Mouse (Mus musculus) lung, adult 2 months (tissue): ENCODE data around the gene Akr1b8.

Experiments used
- CTCF ChIP-seq: fragments of 200-500 bp; IDR thresholded peaks from 2 replicates; pipeline ENCODE4 v1.5.1; 2011; ENCODE audit warnings: mild to moderate bottlenecking, low read length, control low read depth; ENCODE audit not compliant: insufficient read depth
- POLR2A ChIP-seq: fragments of 200-500 bp; IDR thresholded peaks from 2 replicates; pipeline ENCODE4 v1.6.1; 2011; ENCODE audit warnings: low read depth, mild to moderate bottlenecking, control low read depth, low read length, borderline replicate concordance; ENCODE audit errors: extremely low read depth

DNA sequence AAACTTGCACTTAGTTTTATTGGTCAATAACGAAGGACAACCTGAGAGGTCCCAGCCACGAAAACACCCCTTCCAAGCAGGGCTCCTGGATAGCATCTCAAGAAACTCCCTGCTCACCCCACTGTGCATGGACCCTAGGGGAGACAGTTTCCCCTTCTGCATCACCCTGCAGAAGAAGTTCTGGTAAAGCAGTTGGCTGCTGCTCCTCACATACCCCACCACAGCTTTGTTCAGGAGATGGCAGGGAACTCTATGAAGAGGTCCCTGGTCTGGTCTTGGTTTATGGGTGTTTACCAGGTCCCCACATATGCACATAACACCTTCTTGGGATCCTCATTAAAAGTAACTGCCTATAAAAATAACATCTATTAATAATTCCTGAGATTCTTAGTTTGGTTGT lies 11.4 kb upstream of the Akr1b8 start:
- TF ChIP-seq CTCF (no peak), POLR2A (no peak)
